Mouse (Mus musculus): ENCODE measurements around the gene Alpk3.
"Not testable (repeated sequence)": the region's sequence is repeated elsewhere in the genome, so short reads cannot be mapped to it uniquely, and the experiment has no call there.

The Alpk3 gene

DNA sequence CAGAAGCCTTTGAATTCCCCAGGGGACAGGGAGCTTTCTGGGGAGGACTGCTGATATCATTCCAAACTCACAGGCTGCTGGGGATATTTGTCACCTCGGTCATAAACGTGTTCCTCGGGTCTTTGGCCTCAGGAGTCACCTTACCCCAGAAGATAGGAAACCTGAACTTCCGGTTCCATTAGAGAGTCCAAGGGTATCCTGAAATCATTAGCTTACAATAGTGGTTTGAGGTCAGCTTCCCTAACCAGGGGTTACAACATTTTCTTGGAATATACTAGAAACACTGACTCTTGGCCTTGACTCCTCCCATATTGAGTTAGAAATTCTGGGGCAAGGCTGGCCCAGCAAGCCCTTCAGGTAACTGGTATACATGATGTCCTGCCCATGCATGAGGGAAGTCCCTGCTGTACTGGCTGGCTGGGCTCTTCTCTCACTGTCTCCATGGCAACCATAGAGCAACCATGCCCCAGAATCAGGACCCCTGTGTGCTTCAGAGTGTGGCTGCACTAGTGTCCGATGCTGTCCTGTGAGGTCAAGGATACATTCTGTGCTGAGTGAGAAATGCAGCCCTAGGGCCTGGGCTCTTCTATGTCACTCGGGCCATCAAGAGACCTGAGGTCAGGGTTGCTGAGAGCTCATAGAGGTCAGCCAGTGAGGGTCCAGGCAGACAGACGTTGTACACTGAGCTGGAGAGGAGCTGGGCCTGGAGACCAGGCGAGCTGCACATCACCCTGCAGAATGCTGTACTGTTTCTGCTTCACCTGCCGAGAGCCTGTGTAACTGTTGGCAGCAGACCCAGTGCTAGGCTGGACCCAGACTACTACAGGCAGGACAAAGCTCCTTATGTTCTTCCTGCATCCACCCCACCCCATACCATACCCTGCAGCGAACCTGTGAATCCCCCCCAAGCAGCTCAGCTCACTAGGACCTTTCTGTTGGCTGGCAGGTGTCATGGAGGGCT lies 68.1 kb downstream of the Alpk3 start:
- no peak for DNase-seq (ENCODE audit: low read depth, low spot score)

DNA sequence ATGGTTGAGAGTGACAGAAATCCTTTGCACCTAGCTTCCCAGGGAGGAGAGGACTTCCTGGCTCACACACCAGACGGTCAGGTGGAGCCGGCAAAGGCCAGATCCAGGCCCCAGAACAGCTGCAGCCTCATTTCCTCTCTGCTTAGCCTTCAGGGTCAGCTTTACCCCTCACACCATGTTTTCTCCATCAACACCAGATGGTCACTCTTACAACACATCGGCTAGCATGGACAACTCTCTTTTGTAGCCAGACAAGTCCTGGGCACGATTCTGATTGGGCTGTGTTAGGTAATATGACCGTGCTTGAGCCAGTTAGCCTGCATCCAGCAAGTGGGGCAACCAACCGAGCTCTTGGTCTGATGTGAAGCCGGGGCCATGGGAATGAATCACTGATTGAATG lies 74.5 kb downstream of the Alpk3 start:
- DNase-seq (ENCODE audit: low read depth, low spot score), result peak; percentile 75

DNA sequence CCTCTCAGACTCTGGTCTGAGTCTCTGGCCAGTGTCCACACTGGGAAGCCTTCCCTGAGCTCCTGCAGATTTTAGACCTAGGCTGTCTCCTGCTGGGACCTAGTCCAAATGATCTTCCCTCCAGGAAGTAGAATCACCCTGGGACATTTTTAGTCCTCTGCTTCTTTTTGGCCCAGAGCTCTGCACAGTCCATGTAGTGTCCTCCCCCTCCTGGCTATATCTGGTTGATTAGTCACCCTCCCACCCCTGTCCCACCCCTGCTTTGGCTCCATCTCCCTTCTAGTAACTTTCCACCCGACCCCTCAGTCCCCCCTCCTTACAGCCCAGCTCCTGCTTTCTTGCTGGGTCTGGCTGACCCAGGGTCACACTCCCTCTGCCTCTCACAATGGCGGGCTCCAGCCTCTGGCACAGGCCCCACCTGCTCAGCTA lies 75.5 kb downstream of the Alpk3 start:
- DNase-seq (ENCODE audit: low read depth, low spot score), result peak; percentile 89

DNA sequence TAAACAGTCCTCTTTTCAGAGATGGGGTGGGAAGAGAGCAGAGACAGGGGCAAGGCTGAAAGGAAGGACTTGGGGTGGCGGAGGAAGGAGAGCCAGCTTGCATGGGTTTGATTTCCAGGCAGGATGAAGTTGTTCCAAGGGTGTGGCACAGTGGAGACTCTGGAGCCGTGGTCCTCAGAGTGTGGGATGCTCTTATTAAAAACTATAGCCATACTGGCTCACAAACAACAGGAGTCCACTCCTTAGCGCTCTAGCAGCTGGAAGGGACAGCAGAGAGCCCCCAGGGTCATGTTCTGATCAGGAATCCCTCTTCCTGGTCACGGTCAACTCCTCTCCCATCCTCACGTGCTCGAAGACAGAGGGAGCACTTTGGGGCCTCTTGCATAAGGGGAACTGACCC lies 76.0 kb downstream of the Alpk3 start:
- peak; percentile 68 for DNase-seq (ENCODE audit: low read depth, low spot score)

DNA sequence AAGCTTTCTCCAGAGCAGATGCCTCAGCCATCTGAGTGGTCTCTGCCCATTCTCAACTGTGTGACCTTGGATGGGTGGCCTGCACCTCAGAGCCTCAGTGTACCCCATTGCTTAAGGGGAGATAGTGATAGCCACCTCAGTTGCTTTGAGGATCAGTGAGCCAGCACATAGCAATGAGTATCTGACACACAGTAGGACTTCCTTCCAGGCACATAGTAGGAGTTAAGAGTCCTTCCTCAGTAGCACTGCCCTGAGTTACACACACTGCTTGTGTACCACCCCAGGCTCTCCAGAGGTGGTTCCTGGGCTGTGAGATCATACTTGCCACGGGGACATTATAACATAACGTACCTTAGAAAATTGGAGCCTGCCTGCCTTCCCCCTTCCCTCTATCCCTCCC lies 76.5 kb downstream of the Alpk3 start:
- no peak for DNase-seq (ENCODE audit: low read depth, low spot score)

DNA sequence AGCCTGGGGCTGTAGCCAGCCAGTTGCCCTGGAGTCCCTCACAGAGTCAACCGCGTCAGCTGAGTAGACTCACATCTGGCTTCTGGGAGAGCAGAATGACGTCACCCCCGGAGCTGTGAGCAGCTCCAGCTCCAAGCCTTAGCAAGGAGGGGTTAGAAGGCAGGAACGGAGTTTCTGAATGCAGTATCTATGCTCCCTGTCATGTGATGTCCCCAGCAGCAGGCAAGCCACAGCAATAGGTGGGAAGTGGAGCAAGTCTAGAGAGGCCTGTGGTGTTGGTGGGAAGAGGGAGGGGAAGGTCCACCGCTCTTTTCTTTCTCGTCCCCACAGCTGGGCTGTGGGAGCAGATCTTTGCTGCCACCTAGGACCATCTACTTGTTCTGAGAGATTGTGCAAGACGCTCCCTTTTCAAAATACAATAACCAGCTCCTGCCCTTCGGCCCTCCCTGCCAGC lies 77.2 kb downstream of the Alpk3 start:
- DNase-seq (ENCODE audit: low read depth, low spot score), result peak; percentile 90

DNA sequence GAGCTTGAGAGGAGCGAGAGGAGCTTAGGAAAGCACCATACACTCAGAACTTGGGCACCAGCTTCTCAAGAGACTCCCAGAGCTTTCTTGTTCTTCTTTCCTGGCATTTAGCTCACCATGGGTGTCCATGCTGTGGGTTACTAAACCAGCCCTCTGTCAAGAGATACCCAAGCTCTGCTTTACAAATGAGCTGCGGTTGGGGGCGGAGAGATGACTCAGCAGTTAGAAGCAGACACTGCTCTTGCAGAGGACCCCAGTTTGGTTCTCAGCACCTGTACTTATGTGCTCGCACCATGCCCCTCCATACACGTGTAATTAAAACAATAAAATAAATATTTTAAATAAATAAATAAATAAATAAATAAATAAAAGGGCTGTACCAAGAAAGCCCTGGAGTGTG lies 79.9 kb downstream of the Alpk3 start:
- DNase-seq (ENCODE audit: low read depth, low spot score), result no peak

DNA sequence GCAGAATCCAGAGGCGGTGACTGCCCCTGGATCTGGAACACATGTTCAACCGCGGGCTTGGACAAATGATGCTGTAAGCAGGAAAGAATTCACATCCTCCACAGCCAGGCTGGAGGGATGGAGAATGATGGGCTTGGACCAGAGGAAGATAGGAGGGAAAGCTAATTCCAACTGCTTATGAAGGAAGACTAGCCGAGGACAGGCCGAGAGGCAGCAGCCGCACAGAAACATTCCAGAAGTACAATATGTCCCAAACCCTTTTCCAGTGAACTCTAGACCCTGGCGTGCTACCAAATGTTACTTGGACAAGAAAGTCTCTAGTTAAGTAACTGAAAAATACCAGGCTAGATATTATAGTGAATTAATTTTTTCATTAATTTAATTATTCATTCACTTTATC lies 81.7 kb downstream of the Alpk3 start:
- peak; percentile 88 for DNase-seq (ENCODE audit: low read depth, low spot score)

DNA sequence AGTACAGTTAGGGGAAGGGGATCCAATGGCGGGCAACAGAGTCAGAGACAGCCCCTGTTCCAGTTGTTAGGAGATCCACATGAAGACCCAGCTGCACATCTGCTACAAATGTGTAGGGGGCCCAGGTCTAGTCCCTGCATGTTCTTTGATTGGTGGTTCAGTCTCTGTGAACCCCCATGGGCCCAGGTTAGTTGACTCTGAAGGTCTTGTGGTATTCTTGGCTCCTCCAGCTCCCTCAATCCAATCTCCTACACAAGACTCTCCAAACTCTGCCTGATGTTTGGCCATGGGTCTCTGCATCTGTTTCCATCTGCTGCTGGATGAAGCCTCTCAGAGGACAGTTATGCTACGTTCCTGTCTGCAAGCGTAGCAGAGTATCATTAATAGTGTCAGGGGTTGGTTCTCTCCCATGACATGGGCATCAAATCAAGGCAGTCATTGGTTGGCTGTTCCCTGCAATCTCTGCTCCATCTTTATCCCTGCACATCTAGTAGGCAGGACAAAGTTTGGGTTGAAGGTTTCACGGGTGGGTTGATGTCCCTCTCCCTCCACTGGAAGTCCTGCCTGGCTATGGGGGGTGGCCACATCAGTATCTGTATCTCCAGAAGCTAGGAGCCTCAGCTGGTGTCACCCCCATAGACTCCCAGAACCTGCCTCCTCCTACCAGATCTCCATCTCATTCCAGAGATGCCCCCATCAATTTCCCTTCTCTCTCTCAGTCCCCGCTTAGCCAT lies 82.4 kb downstream of the Alpk3 start:
- DNase-seq (ENCODE audit: low read depth, low spot score), result no peak

DNA sequence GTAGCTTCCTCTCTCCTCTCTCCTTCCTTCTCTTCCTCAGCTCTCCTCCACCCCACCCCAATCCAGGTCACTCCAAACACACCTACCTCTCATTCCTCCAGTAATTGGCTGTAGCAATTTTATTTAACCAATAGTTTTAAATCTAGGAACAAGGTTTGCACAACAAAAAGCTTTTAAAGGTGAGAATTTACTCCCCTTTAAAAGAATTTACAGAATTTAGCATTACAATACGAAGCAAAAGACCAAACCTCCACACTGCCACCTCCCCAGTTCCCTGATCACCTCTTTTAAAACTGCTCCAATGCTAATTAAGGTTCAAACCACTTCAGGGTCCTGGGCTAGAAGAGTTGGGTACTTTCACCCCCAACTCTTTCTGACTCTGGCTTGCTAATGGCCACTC lies 84.1 kb downstream of the Alpk3 start:
- DNase-seq (ENCODE audit: low read depth, low spot score), result no peak

DNA sequence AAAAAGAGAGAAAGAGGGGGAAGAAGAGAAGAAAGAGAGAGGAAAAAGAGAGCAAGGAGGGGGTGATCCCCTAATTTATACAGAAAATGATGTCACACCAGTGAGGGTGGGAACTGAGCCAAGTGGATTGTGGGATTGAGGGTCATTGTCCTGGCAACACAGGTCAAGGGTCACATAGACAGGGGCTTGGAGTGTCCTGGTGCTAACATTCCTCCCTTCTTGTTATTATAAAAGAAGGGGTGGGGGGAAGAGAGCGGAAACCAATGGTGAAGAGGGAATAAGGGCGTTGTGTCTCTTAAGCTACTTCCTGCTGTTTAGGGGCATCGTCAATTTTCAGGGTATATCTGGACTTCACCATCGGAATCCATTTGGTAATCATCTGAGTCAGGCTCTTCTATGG lies 85.7 kb downstream of the Alpk3 start:
- DNase-seq (ENCODE audit: low read depth, low spot score), result not testable (repeated sequence)

DNA sequence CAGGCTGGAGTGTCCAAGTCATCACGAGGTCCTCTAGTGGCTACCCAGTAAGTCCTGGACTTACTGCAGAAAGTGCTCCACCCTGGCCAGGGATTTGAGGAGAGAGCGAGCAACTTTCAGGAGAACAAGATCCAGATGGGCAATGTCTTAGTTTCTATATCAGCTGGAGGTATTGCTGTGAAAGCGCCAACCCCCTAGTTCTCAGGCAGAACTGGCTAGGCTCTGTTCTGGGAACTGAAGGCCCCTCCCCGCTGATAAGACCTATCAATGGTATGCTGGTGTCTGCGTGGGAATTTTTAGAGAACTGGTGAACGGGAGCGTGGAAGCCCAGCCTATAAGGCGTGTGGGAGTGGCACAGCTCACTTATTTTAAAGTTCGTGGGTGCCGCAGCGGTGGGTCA lies 92.4 kb downstream of the Alpk3 start:
- DNase-seq (ENCODE audit: low read depth, low spot score), result no peak

DNA sequence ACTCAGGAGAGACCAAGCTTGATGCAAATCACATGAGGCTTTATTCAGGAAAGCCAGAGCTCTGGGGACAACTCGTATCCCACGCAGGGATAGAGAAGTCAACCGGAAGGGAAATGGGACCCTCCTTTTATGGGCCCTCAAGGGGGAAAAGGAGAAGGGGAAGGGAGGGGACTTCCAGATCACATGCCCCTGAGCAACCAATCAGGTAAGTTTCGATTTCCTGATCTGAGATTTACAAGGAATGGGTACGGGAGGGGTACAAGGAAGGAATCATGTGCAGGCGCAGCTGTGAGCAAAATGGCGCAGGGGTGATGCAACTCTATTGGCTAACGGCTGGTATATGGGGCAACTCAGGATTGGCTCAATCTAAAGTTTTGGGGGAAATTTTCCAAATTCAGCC lies 93.8 kb downstream of the Alpk3 start:
- no peak for DNase-seq (ENCODE audit: low read depth, low spot score)

DNA sequence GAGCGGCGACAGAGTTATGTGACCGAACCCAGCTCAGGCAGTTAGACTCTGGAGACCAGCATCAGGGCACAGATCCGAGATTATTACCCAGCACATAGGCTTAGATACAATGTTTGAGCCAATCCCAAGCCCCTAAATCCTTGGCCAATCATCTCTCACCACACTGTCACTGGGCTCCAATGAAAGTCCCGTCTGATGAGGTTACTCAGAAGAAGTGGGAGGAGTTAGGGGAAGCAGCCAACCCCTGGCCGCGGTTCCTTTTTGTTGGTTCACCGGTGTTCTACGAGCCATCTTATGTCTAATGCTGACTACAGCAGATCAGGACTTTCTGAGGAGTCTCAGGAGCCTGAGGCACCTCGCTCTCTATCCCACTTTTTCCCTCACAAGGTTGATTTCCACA lies 94.9 kb downstream of the Alpk3 start:
- no peak for DNase-seq (ENCODE audit: low read depth, low spot score)

DNA sequence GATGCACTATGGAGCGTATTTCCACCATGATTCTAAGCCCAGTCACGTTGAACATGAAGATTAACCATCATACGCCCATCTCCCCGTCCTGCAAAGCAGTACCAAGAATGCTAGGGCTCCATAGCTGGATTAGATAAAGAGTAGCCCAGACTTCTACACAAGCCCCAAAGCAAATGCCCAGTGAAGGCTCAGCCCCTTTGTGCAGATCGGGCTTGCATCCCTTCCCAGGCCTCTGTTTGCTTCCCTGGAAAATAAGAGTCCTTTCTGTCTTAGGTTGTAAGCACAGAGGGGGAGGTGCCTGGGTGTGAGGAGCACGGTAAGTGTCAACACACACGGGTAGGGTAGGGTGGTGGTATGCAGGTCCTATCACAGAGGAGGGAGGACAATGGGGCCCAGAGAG lies 95.4 kb downstream of the Alpk3 start:
- no peak for DNase-seq (ENCODE audit: low read depth, low spot score)

DNA sequence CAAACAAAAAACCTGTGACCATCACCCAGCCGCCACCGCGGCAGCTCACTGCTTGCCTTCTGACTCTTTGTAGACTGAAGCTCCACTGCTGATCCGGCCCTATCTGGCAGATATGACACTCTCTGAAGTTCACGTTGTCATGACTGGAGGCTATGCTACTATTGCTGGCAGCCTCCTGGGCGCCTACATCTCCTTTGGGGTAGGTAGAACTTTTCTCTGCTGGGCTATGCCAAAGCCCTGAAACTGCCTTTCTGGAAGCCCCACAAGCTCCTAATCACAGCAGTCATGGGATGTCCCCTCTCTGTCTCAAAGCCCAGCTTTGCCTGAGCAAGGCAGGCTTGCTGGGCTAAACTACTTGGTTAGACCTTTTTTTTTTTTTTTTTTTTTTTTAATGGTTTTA lies 95.9 kb downstream of the Alpk3 start:
- no peak for DNase-seq (ENCODE audit: low read depth, low spot score)

DNA sequence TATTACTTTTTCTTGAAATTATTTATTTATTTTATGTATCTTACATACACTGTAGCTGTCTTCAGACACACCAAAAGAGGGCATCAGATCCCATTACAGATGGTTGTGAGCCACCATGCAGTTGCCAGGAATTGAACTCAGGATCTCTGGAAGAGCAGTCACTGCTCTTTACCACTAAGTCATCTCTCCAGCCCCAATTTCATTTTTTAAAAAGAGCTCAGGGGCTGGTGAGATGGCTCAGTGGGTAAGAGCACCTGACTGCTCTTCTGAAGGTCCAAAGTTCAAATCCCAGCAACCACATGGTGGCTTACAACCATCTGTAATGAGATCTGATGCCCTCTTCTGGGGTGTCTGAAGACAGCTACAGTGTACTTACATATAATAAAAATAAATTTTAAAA lies 96.8 kb downstream of the Alpk3 start:
- not testable (repeated sequence) for DNase-seq (ENCODE audit: low read depth, low spot score)

DNA sequence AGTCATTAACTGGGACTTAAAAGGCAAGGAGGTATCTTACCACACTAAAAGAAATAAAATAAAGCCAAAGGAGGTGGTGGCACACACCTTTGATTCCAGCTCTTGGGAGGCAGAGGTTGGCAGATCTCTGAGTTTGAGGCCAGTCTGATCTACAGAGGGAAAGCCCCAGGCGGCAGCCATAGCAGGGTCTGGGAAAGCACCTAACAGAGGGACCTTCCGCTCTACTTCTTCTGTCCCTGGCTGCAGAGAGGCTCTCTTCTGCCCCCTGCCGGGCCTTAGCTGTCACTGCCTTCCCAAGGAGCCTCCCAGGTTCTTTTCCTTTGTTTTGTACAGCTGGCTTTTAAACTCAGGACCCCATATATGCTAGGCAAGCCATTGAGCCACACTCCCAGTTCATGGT lies 97.6 kb downstream of the Alpk3 start:
- DNase-seq (ENCODE audit: low read depth, low spot score), result peak; percentile 68
